Mouse (Mus musculus) ES-Bruce4 (cell line): Measurements from ENCODE around the gene Evx1.

Experiments used
- CTCF ChIP-seq: IDR thresholded peaks from one replicate; pipeline ENCODE4 v1.8.1; 2011; ENCODE audit warnings: low read depth, low read length
- EP300 ChIP-seq: IDR thresholded peaks from 2 replicates; pipeline ENCODE4 v1.6.1; 2011; ENCODE audit warnings: low read depth, low read length; ENCODE audit not compliant: insufficient read depth
- POLR2A ChIP-seq: IDR thresholded peaks from one replicate; pipeline ENCODE4 v1.8.1; 2011; ENCODE audit warnings: low read length; ENCODE audit not compliant: insufficient read depth

DNA sequence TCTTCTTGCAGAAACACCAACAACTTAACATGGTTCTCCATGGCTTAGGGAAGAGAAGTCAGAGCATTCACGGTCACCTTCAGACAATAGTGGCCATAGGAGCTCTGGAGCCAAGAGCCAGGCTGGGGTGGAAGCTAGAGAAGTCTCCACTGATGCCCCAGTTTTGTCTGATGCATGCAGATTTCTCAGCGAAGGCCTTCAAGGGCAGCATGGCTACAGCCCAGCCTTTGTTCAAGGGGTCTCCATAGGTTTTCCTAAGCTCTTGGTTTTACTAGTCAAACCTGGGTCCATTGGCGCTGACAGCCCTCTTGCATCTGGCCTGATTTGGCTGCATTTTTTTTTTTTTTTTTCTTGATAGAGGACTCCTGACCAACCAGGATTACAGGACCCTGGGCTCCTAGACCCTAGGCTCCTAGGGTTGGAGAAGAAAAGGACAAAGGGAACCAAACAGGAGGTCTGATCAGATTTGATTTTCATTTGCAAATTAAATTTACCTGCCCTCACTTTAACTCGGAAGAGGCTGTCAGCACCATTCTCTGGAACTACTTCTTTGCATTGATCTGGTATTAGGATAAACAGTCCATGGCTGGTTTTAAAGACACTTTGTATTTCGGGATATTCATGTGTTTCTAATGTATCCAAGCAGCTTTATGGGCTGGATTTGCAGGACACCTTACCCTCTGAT is 49.0 kb upstream of the Evx1 start:
- no peak for TF ChIP-seq CTCF
- no peak for TF ChIP-seq EP300
- TF ChIP-seq POLR2A = no peak
